Mouse (Mus musculus) small intestine, adult 2 months (tissue): Measurements from ENCODE around the gene Csf2. TPM values are rescaled to one million over a fixed set of nuclear protein-coding genes. Genes with fewer than 3 reads are reported as not detected.

Experiments used
- H3K27ac ChIP-seq: fragments of 200-500 bp; 2 replicates; pipeline ENCODE4 v1.5.1; 2012; ENCODE audit warnings: low read depth, low read length, control low read depth, inconsistent platforms; ENCODE audit not compliant: insufficient read depth
- H3K27me3 ChIP-seq: fragments of 200-500 bp; 2 replicates; pipeline ENCODE4 v1.6.1; 2012; ENCODE audit warnings: mild to moderate bottlenecking, moderate library complexity, low read length, inconsistent platforms; ENCODE audit not compliant: control insufficient read depth, insufficient read depth
- H3K36me3 ChIP-seq: fragments of 200-500 bp; 2 replicates; pipeline ENCODE4 v1.6.1; 2012; ENCODE audit warnings: mild to moderate bottlenecking, low read length, control low read depth, inconsistent platforms; ENCODE audit not compliant: control insufficient read depth, insufficient read depth
- H3K4me1 ChIP-seq: fragments of 200-500 bp; 2 replicates; pipeline ENCODE4 v1.6.1; 2012; ENCODE audit warnings: low read length, inconsistent platforms, mixed read lengths; ENCODE audit not compliant: control insufficient read depth, insufficient read depth, insufficient read length
- H3K4me3 ChIP-seq: fragments of 200-500 bp; 2 replicates; pipeline ENCODE4 v1.5.1; 2012; ENCODE audit warnings: low read depth, mild to moderate bottlenecking, control low read depth, inconsistent platforms, low read length, moderate library complexity
- CTCF ChIP-seq: fragments of 200-500 bp; IDR thresholded peaks from 2 replicates; pipeline ENCODE4 v1.5.1; 2012; ENCODE audit warnings: low read depth, mild to moderate bottlenecking, control low read depth, inconsistent platforms, low read length, moderate library complexity, mixed read lengths; ENCODE audit not compliant: insufficient replicate concordance, insufficient read length; ENCODE audit errors: extremely low read depth
- POLR2A ChIP-seq: fragments of 200-500 bp; IDR thresholded peaks from 2 replicates; pipeline ENCODE4 v1.6.1; 2012; ENCODE audit warnings: low read depth, mild to moderate bottlenecking, control low read depth, inconsistent platforms, low read length, moderate library complexity
- WGBS: fragments of 180-500 bp; shearing (Covaris S2); methylation state at CpG from one replicate; pipeline ENCODE4 v1.1.7; 2018; 5-methylcytosine and 5-hydroxymethylcytosine counted together
- polyA plus RNA-seq: library from polyadenylated mRNA; depleted of rRNA; stranded (reverse); fragments of >200 nt; gene quantifications from 2 replicates; pipeline ENCODE4 v1.2.3, GENCODE M21; 2012; rRNA removed

Csf2 gene
- polyA plus RNA-seq, 1 experiment, result 0.22 TPM

- Histone ChIP-seq H3K27ac (no peak overlapping the region), H3K4me3 (no peak overlapping the region), H3K36me3 (no peaks in the 10 kb centered on the region), H3K4me1 (peaks cover 3% of the 10 kb centered on the region; the same call in 1 of the 2 replicates), H3K27me3 (no peaks in the 10 kb centered on the region)
- TF ChIP-seq CTCF (no peak), POLR2A (no peak)
- WGBS, result 53% methylated on average over 3 of the region's 3 CpGs
Measured at GRCm38 (mm10) chr11:54201881-54202685, 47.4 kb downstream of the Csf2 start.

- no peaks in the 10 kb centered on the region for H3K36me3 ChIP-seq
- no peak overlapping the region for H3K4me3 ChIP-seq
- no peak for TF ChIP-seq CTCF
- TF ChIP-seq POLR2A, result no peak
- no peaks in the 10 kb centered on the region for H3K27me3 ChIP-seq
- 41% methylated on average over 5 of the region's 5 CpGs for WGBS
- H3K4me1 ChIP-seq, result no peaks in the 10 kb centered on the region
- H3K27ac ChIP-seq, result no peak overlapping the region
Measured at GRCm38 (mm10) chr11:54201287-54201773, 48.1 kb downstream of the Csf2 start.

Other genes starting within 250 kb of the Csf2 start
- gene Slc22a4, start 221.6 kb downstream of the Csf2 start, polyA plus RNA-seq, result 6.3 and 18.9 TPM in 2 replicates
- gene Pdlim4, start 180.7 kb downstream of the Csf2 start, polyA plus RNA-seq, result 15.6 and 16.6 TPM in 2 replicates
- gene P4ha2, start 149.6 kb downstream of the Csf2 start, polyA plus RNA-seq, result 1.5 and 1.8 TPM in 2 replicates
- gene Il3, start 17.6 kb upstream of the Csf2 start, polyA plus RNA-seq, result not detected in 2 replicates
- gene Acsl6, start 54.1 kb upstream of the Csf2 start, polyA plus RNA-seq, result 0.42 and 0.81 TPM in 2 replicates
- gene Meikin, start 121.0 kb upstream of the Csf2 start, polyA plus RNA-seq, result not detected in 2 replicates
- gene Fnip1, start 188.5 kb upstream of the Csf2 start, polyA plus RNA-seq, result 0.74 and 1.9 TPM in 2 replicates